Mouse (Mus musculus) layer of hippocampus, postnatal 36 days (tissue): Measurements from ENCODE around the gene Phykpl. TPM values are rescaled to one million over a fixed set of nuclear protein-coding genes. Genes with fewer than 3 reads are reported as not detected.

Source experiments
- DNase-seq, 2 experiments: peaks; one replicate each; pipeline ENCODE4 v3.0.0; 2022
- total RNA-seq, 2 experiments: library from RNA; stranded (reverse); gene quantifications; 2 replicates each; pipeline ENCODE4 v1.2.3; 2021

Gene Phykpl
- total RNA-seq, 2 experiments from 2014 or later: 7.9 to 9.5 TPM

DNA sequence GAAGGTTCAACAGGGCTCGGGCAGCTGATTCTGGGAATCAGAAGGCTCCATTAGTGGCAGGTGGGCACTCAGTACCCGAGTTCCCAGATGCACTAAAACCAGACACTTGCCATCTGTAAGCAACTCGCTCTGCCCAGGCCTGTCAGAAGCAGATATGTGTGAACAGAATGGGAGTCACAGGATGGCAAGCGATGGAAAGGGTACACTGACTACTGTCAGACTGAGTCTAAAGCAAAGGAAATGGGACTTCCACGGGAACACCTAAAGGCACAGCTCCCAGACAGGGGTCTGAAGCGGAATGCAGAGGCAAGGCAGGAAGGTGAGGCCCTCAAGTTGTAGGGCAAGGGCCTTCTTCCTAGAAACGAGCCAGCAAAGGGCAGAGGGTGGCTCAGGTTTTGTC is 61.7 kb downstream of the Phykpl start:
- DNase-seq: no peak

GRCm38 (mm10) chr11:51646751-51647667 is 62.5 kb downstream of the Phykpl start:
- DNase-seq: no peak

DNA sequence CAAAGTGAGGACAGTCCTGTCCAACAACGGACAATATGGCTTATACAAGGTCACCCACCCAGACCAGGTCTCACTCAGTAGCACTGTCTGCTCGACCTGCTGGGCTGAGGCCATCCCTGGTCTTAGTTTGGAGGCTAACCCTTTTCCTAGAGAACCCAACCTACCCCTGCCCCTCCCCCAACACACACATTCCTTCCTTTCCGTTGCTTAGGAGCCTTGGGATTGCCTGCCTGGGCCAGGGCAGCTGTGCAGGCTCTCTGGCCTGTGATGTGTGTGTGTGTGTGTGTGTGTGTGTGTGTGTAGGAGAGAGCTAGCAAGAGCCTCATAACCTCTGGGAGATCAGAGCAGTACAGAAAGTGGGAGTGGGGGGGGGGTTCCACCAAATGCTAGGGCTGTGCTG is 64.0 kb downstream of the Phykpl start:
- DNase-seq: no peak

DNA sequence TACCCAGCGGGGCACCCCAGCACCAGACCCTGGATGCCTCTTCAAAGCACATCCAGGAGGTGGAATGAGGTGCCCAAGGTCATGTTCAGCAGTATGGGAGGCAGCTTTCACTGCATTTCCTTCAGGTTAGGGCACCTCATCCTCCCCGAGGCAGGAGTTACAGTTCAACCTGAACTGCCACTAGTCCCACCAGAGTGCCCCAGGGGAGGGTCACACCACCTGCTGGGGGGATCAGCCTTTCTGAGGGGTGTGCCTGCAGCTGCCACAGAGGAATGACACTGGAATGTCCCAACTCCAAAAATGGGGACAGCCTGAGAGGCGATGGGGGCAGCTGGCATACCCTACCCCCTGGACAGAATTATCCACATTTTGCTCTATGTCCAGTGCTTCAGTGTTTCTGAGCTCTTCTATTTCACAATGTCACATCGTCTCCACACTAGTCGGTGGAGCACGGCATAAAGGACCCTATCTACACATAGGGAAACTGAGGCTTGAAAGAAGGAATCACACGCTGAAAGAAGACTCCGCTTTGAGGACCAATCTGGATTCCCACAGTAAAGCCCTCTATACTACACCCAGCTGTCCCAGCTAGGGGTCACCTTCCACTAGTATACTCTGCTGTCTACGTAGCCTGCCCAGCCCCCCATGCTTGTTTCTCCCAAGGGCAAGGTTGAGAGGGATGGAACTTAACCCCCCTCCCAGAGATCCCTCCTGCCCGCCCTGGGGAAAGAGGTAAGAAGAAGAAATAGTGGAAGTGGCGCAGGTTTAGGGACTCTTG is 64.7 kb downstream of the Phykpl start:
- DNase-seq: no peak

- DNase-seq: no peak
Observed at GRCm38 (mm10) chr11:51649889-51650199, 65.3 kb downstream of the Phykpl start.

DNA sequence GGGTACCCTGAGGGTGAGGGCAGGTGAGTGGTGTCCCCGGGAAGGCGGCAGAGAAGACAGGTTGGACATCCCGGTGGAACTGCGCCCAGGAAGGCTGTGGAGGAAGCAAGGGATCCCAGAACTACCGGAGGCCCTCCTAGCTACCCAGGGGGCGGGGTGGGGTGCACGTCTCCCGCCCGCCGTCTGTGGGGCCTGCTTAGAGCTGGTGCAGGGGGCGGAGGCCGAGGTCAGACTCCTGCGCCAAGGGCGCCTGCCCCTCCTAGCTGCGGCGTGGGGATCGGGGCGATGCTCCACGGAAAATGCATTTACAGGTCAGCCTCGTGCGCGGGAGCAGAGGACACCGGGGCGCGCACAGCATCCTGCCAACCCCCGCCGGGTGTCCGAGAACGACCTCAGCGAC is 65.7 kb downstream of the Phykpl start:
- no peak for DNase-seq

DNA sequence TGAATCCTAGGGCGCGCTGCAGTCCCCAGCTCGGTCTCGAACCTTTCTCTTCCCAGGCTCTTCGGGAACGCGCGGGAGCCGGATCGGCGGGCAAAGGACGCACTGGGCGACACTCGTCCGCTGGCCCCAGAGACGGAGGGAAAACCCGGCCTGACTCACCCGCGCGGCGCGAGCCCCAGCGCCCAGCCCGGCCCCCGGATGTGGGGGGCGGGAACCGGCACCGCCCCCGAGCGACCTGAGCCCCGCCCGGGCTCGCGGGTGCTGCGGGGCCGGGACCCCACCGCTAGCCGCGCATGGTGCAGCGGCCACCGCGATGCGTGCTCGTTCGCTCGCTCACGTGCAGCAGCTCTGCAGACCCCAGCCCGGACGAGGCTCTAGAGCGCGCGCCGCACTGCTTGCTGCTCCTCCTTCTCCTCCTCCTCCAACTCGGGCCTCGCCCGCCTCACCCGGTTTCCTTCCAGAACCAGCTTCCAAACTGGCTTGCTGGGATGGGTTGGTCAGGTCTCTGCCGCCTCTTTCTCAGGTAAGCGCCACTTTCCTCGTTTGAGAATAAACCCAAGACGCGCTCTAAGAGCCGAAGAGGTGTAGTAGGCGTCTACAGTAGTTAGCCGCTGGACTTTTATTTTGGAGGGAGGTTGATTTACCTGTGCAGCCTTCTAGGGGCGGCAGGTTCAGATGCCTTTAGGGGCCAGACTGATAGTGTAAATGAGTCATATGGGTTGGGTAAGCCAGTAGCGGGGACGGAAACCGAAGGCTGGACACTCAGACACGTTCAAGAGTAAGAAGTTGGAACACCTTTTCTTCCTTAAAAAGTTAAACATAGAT is 66.3 kb downstream of the Phykpl start, which contains the start of the genes N4bp3 and D930048N14Rik:
TSS of gene N4bp3 (minus strand) at position 152 of the 825 bp plus-strand sequence.
TSS of gene D930048N14Rik (plus strand) at position 264 of the 825 bp plus-strand sequence.
- DNase-seq: no peak

GRCm38 (mm10) chr11:51652889-51653418 is 68.4 kb downstream of the Phykpl start:
- DNase-seq: no peak

DNA sequence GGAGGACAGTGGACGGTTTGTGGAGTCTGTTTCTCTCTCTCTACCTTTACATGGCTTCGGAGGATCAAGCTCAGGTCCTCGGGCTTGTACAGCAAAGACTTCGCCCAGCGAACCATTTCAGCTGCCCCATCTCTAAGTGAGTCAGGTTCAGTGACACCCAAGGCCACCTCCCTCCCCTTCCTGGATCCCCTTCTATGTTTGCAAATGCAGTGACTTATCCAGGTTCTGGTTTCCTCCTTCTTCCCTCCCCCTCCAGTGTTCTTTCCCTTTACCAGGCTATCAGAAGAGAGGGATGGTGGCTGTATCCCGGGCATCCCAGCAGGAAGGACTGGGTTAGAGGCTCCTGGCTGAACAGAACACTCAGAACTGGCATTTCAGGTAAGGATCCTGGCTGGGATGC is 69.2 kb downstream of the Phykpl start:
- no peak for DNase-seq

Other genes with a start within 250 kb of the Phykpl start
- 100 to 1,000 TPM; 147 to 154 TPM for gene Hnrnpab, start 22.1 kb downstream of the Phykpl start, total RNA-seq
- gene Nhp2, start 35.0 kb downstream of the Phykpl start, total RNA-seq: 10 to 100 TPM; 41.8 to 45.5 TPM
- gene Rmnd5b, start 51.1 kb downstream of the Phykpl start, total RNA-seq: 10 to 100 TPM; 60.0 to 62.6 TPM
- gene N4bp3, start 66.1 kb downstream of the Phykpl start, total RNA-seq: 10 to 100 TPM; 12.4 to 12.6 TPM
- gene D930048N14Rik, start 66.2 kb downstream of the Phykpl start, total RNA-seq: 1 to 10 TPM; 1.5 to 1.9 TPM
- gene 0610009B22Rik, start 104.1 kb downstream of the Phykpl start, total RNA-seq: 10 to 100 TPM; 41.1 to 43.6 TPM
- 10 to 100 TPM; 18.4 to 23.0 TPM for gene Sec24a, start 178.9 kb downstream of the Phykpl start, total RNA-seq
- 10 to 100 TPM; 65.6 to 77.6 TPM for gene Sar1b, start 178.9 kb downstream of the Phykpl start, total RNA-seq